Mouse (Mus musculus) inflammation-experienced regulatory T-cells (primary cell): ENCODE data around the gene Rcc1. TPM values are rescaled to one million over a fixed set of nuclear protein-coding genes. Genes with fewer than 3 reads are reported as not detected.

ENCODE experiments used
- polyA plus RNA-seq, 2 experiments: library from polyadenylated mRNA; unstranded; fragments of 100-300 nt; shearing (Covaris generic); gene quantifications; one replicate each; pipeline ENCODE4 v1.2.1; 2017

Gene Rcc1
- polyA plus RNA-seq = 10 to 100 TPM; 21.3 to 29.5 TPM

DNA sequence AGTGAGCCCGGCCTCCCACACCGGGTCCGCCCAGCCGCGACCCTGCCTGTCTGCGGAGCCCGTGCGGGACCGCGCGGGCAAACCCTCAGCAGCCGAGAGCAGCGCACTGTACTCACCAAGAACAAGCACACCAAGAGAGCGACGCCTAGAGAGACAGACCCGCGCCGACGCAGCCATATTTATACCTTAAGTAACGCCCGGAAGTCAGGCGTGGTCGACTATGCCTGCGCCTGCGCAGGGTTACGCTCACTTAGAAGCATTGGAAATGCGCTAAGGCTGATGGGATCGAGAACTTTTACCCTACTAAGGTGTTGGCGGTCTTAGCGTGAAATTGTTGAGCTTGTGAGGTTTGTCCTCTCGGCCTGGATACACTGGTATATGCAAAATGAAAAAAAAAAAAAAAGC, at the start of gene Rcc1:
Rcc1 (minus strand) TSS at position 125 of the 405 bp plus-strand sequence.

DNA sequence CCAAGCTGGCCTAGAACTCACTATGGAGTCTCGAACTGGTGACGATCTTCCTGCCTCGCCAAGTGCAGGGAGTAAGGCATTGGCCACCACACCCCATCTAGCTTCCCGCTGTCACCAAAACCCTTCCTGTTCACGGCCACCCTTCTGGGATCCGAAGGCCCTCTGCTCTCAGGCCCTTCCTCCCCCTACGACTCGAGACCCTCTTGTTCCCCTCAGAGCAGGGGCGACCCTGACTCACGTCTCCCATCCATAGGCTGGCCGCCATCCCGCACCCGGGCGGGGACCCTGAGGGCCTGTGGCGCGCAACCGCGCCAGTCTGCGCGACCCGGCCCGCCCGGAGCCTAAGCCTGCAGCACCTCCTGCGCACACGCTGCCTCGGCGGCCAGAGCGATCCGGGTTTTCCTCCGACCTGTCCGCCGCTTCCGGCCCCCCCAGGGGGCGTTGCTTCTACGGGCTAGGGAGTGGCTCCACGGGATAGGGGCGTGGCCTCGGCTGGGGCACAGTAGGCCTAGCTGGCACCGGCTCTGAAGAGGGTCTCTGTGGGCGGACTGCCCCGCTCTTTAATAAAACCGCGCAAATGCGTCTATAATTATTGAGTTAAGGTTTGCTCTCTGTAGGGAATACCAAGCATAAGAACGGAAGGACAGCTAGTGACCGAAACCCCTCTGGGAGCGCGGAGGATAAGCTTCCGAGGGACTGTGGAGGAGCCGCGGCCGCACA, 24.1 kb downstream of the Rcc1 start, which contains the start of gene Trnau1ap:
Trnau1ap (minus strand) TSS at position 424 of the 720 bp plus-strand sequence.

DNA sequence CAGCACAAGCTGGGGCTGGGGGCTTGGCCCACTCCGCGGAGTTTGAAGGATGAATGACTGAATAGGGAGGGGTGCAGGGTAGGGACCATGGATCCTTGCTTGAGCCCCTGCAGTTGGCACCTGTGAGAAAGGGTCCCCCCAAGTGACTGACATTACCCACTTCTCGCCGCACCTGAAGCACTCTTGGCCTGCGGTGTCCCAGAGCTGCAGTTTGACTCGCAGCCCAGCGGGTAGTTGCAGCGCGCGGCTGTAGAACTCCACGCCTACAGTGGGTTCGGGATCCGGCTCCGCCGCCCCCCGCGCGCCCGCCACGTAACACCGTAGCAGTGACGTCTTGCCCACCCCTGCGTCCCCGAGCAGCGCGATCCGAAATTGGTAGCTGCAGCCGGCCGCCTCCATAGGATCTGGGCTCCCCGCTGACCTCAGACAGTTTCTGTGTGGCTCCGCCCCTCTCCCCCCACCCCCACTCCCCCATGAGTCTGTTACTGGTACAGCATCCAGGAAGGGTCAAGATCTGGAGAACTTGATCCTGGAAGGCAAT, 50.4 kb downstream of the Rcc1 start, which contains the start of gene Rab42:
Rab42 (minus strand) TSS at position 447 of the 541 bp plus-strand sequence.

Other genes starting within 250 kb of the Rcc1 start
- under 1 TPM in 1 of 2 experiments, not detected in 1; 0.09 TPM for gene Oprd1, start 209.1 kb downstream of the Rcc1 start, polyA plus RNA-seq
- 100 to 1,000 TPM in 1 of 2 experiments, 10 to 100 TPM in 1; 93.7 to 121 TPM for gene Ythdf2, start 141.3 kb downstream of the Rcc1 start, polyA plus RNA-seq
- gene Gmeb1, start 92.0 kb downstream of the Rcc1 start, polyA plus RNA-seq = 1 to 10 TPM; 3.8 to 6.1 TPM
- gene Taf12, start 79.2 kb downstream of the Rcc1 start, polyA plus RNA-seq = 10 to 100 TPM; 76.6 to 85.5 TPM
- 1 to 10 TPM in 1 of 2 experiments, not detected in 1; 1.1 TPM for gene Rab42, start 50.2 kb downstream of the Rcc1 start, polyA plus RNA-seq
- 10 to 100 TPM; 75.1 to 91.8 TPM for gene Trnau1ap, start 24.1 kb downstream of the Rcc1 start, polyA plus RNA-seq
- gene Phactr4, start 68.9 kb upstream of the Rcc1 start, polyA plus RNA-seq = 1 to 10 TPM; 4.2 to 4.3 TPM
- gene Med18, start 110.3 kb upstream of the Rcc1 start, polyA plus RNA-seq = 10 to 100 TPM; 21.4 to 23.6 TPM
- 10 to 100 TPM in 1 of 2 experiments, 1 to 10 TPM in 1; 9.6 to 12.1 TPM for gene Sesn2, start 156.9 kb upstream of the Rcc1 start, polyA plus RNA-seq
- gene Atpif1, start 180.1 kb upstream of the Rcc1 start, polyA plus RNA-seq = 100 to 1,000 TPM in 1 of 2 experiments, 10 to 100 TPM in 1; 99.0 to 203 TPM
- gene Dnajc8, start 181.9 kb upstream of the Rcc1 start, polyA plus RNA-seq = 100 to 1,000 TPM; 216 to 225 TPM
- 1 to 10 TPM in 1 of 2 experiments, under 1 TPM in 1; 0.53 to 1.1 TPM for gene Ptafr, start 210.5 kb upstream of the Rcc1 start, polyA plus RNA-seq